27 mouse cellular contexts compared by ENCODE assay signal in the genomic region with DNA sequence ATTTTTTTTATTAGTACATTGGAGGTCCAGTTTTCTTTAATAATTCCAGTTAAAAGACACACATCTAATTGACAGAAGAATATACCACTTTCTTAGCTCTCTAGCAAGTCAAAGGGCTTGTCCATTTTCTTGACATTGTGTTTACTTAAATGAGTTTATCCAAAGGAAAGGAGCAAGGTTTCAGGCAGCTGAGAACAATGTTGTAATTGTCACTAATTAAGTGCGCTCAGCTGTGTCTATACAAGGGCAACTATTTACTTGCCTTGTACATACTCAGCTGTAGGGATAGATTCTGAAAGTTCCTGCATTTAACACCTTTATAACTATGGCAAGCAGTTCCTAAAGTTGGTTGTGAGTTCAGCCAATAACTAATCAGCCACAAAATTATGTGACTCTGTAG.
DNase-seq lines count a peak whose midpoint lies in the region; ATAC-seq and TF ChIP-seq lines count a peak whose summit lies in the region.
"Had no signal": no experiment of that assay in that cellular context is flagged by ENCODE, and none has a peak within 500 bp of the region (broad histone marks: within the 10 kb centered on the region; RNA-seq: fewer than 3 reads in every experiment).

No protein-coding gene starts in this region.

- no peaks in the 10 kb centered on the region for H3K9me3 ChIP-seq in forebrain, embryonic 11.5 days (ENCODE audit: control insufficient read depth, low read length)
- no peaks in the 10 kb centered on the region for H3K9me3 ChIP-seq in forebrain, embryonic 16.5 days (ENCODE audit: control insufficient read depth, low read length)
- no peaks in the 10 kb centered on the region for H3K9me3 ChIP-seq in forebrain, embryonic 13.5 days (replicated peaks)
- H3K9me3 ChIP-seq in forebrain, embryonic 15.5 days = no peaks in the 10 kb centered on the region
- H3K9me3 ChIP-seq in kidney, postnatal 0 days (replicated peaks; ENCODE audit: low read length) = no peaks in the 10 kb centered on the region
- H3K9me3 ChIP-seq: embryonic facial prominence, embryonic 13.5 days; embryonic facial prominence, embryonic 15.5 days; G1E had no signal

- 0 out of 2 replicates have a peak, but pooled peaks have one; percentile 55 for ATAC-seq in forebrain, embryonic 11.5 days (replicated peaks; ENCODE audit: low FRiP score)
- no peak for ATAC-seq in forebrain, embryonic 16.5 days
- peak; percentile 63; the same call in 1 of the 2 replicates for ATAC-seq in forebrain, embryonic 13.5 days
- ATAC-seq in forebrain, embryonic 15.5 days (replicated peaks) = no peak
- ATAC-seq in kidney, postnatal 0 days (replicated peaks; ENCODE audit: low FRiP score, low read depth) = no peak
- ATAC-seq: activated CD4-positive, CD25-positive, alpha-beta regulatory T cell, adult 4 months; CD4-positive, CD25-positive, alpha-beta regulatory T cell, adult 4 months; Patski had no signal

- no peak for DNase-seq in forebrain, embryonic 11.5 days (ENCODE audit: low spot score)
- peak; percentile 1 for DNase-seq in kidney, postnatal 0 days (ENCODE audit: low spot score)
- no peak for DNase-seq in kidney, adult 11 months
- DNase-seq in retina, postnatal 1 day = peak; percentile 24
- DNase-seq in retina, embryonic 14.5 days (ENCODE audit: low spot score) = no peak
- DNase-seq: adrenal gland, adult 8-10 months; adrenal gland, postnatal 14 days; adrenal gland, postnatal 36 days; B cell, adult 2 months; cerebellum, adult 11 months; cerebellum, adult 18-20 months; cerebellum, adult 8-10 months; cerebellum, adult 9-11 months; cerebellum, postnatal 14 days; cerebellum, postnatal 36 days; embryo, embryonic 11 days had no signal

- no peak overlapping the region for H3K4me3 ChIP-seq in forebrain, embryonic 11.5 days (ENCODE audit: low read depth, low read length)
- H3K4me3 ChIP-seq in forebrain, embryonic 16.5 days (replicated peaks; ENCODE audit: low read length) = no peak overlapping the region
- no peak overlapping the region for H3K4me3 ChIP-seq in forebrain, embryonic 13.5 days
- no peak overlapping the region for H3K4me3 ChIP-seq in forebrain, embryonic 15.5 days
- H3K4me3 ChIP-seq in kidney, postnatal 0 days (replicated peaks; ENCODE audit: low read depth, low read length) = no peak overlapping the region
- H3K4me3 ChIP-seq: embryonic facial prominence, embryonic 13.5 days; embryonic facial prominence, embryonic 15.5 days; erythroblast, embryonic 14.5 days had no signal

- H3K9ac ChIP-seq in forebrain, embryonic 11.5 days (ENCODE audit: low read length) = no peak overlapping the region
- H3K9ac ChIP-seq in forebrain, embryonic 16.5 days (replicated peaks; ENCODE audit: low read depth, low read length) = no peak overlapping the region
- no peak overlapping the region for H3K9ac ChIP-seq in forebrain, embryonic 13.5 days
- H3K9ac ChIP-seq in forebrain, embryonic 15.5 days (replicated peaks) = no peak overlapping the region
- no peak overlapping the region for H3K9ac ChIP-seq in kidney, postnatal 0 days (ENCODE audit: low read depth, low read length)
- H3K9ac ChIP-seq: embryonic facial prominence, embryonic 13.5 days; embryonic facial prominence, embryonic 15.5 days had no signal

- H3K27ac ChIP-seq in forebrain, embryonic 11.5 days (ENCODE audit: low read depth, low read length) = no peak overlapping the region
- H3K27ac ChIP-seq in forebrain, embryonic 16.5 days (ENCODE audit: low read length) = no peak overlapping the region
- no peak overlapping the region for H3K27ac ChIP-seq in forebrain, embryonic 13.5 days
- H3K27ac ChIP-seq in forebrain, embryonic 15.5 days (replicated peaks) = no peak overlapping the region
- H3K27ac ChIP-seq in kidney, postnatal 0 days = no peak overlapping the region
- H3K27ac ChIP-seq: embryonic facial prominence, embryonic 13.5 days; embryonic facial prominence, embryonic 15.5 days had no signal

- TF ChIP-seq CTCF in kidney, postnatal 0 days (IDR thresholded peaks at IDR 0.05; ENCODE audit: low read depth) = no peak

- H3K36me3 ChIP-seq in forebrain, embryonic 11.5 days (ENCODE audit: control insufficient read depth, insufficient read depth, low read length) = no peaks in the 10 kb centered on the region
- no peaks in the 10 kb centered on the region for H3K36me3 ChIP-seq in forebrain, embryonic 16.5 days (ENCODE audit: control insufficient read depth, insufficient read depth)
- no peaks in the 10 kb centered on the region for H3K36me3 ChIP-seq in forebrain, embryonic 13.5 days (ENCODE audit: poor library complexity, severe bottlenecking)
- no peaks in the 10 kb centered on the region for H3K36me3 ChIP-seq in forebrain, embryonic 15.5 days
- H3K36me3 ChIP-seq in kidney, postnatal 0 days (ENCODE audit: insufficient read depth, low read length) = no peaks in the 10 kb centered on the region
- H3K36me3 ChIP-seq: embryonic facial prominence, embryonic 13.5 days; embryonic facial prominence, embryonic 15.5 days; G1E had no signal

- H3K4me2 ChIP-seq in forebrain, embryonic 11.5 days (ENCODE audit: low read depth, low read length, severe bottlenecking) = no peak overlapping the region
- no peak overlapping the region for H3K4me2 ChIP-seq in forebrain, embryonic 16.5 days (ENCODE audit: low read length)
- H3K4me2 ChIP-seq in forebrain, embryonic 13.5 days = no peak overlapping the region
- no peak overlapping the region for H3K4me2 ChIP-seq in forebrain, embryonic 15.5 days (replicated peaks)
- no peak overlapping the region for H3K4me2 ChIP-seq in kidney, postnatal 0 days (ENCODE audit: low read length)
- H3K4me2 ChIP-seq: embryonic facial prominence, embryonic 13.5 days; embryonic facial prominence, embryonic 15.5 days had no signal

- 61% methylated on average over 1 of the region's 1 CpGs for WGBS in forebrain, embryonic 11.5 days
- 14% methylated on average over 1 of the region's 1 CpGs for WGBS in forebrain, embryonic 16.5 days
- 43% methylated on average over 1 of the region's 1 CpGs for WGBS in forebrain, embryonic 13.5 days
- 19% methylated on average over 1 of the region's 1 CpGs for WGBS in forebrain, embryonic 15.5 days
- WGBS in kidney, postnatal 0 days = 68% methylated on average over 1 of the region's 1 CpGs

- H3K4me1 ChIP-seq in forebrain, embryonic 11.5 days (replicated peaks; ENCODE audit: control insufficient read depth, insufficient read depth, low read length) = no peaks in the 10 kb centered on the region; the same call in 1 of the 2 replicates
- H3K4me1 ChIP-seq in forebrain, embryonic 16.5 days (replicated peaks; ENCODE audit: control insufficient read depth, insufficient read depth, low read length) = no peaks in the 10 kb centered on the region
- H3K4me1 ChIP-seq in forebrain, embryonic 13.5 days = peaks cover 7% of the 10 kb centered on the region; the same call in 1 of the 2 replicates
- 0 out of 2 replicates have a peak, but pooled peaks cover 4% of the 10 kb centered on the region for H3K4me1 ChIP-seq in forebrain, embryonic 15.5 days
- no peaks in the 10 kb centered on the region for H3K4me1 ChIP-seq in kidney, postnatal 0 days (replicated peaks; ENCODE audit: insufficient read depth, low read length)
- H3K4me1 ChIP-seq: embryonic facial prominence, embryonic 13.5 days; embryonic facial prominence, embryonic 15.5 days had no signal

- H3K27me3 ChIP-seq in forebrain, embryonic 11.5 days (ENCODE audit: control insufficient read depth, insufficient read depth, low read length) = no peaks in the 10 kb centered on the region
- no peaks in the 10 kb centered on the region for H3K27me3 ChIP-seq in forebrain, embryonic 16.5 days (replicated peaks; ENCODE audit: control insufficient read depth, insufficient read depth, low read length)
- H3K27me3 ChIP-seq in forebrain, embryonic 13.5 days = no peaks in the 10 kb centered on the region
- H3K27me3 ChIP-seq in forebrain, embryonic 15.5 days = no peaks in the 10 kb centered on the region
- H3K27me3 ChIP-seq in kidney, postnatal 0 days (ENCODE audit: insufficient read depth, low read length) = no peaks in the 10 kb centered on the region
- H3K27me3 ChIP-seq: CH12.LX; embryonic facial prominence, embryonic 13.5 days; embryonic facial prominence, embryonic 15.5 days had no signal

Comparison
In these comparisons a context has a peak if more than half of its experiments do, and no peak if none do; other contexts are left out.
1. ATAC-seq: peak in forebrain, embryonic 11.5 days (single experiment) and forebrain, embryonic 13.5 days (single experiment); none in forebrain, embryonic 16.5 days (single experiment), forebrain, embryonic 15.5 days (single experiment) and kidney, postnatal 0 days (single experiment).
2. DNase-seq: peak in kidney, postnatal 0 days (single experiment) and retina, postnatal 1 day (single experiment); none in forebrain, embryonic 11.5 days (single experiment), kidney, adult 11 months (single experiment) and retina, embryonic 14.5 days (single experiment).